Mouse (Mus musculus) myocyte (in vitro differentiated cells): ENCODE data around the gene Ctsh. TPM values are rescaled to one million over a fixed set of nuclear protein-coding genes. Genes with fewer than 3 reads are reported as not detected.
"Not testable (repeated sequence)": the region's sequence is repeated elsewhere in the genome, so short reads cannot be mapped to it uniquely, and the experiment has no call there.

Experiments
- H3K27me3 ChIP-seq: one replicate; pipeline ENCODE4 v1.6.1; 2011; ENCODE audit not compliant: control insufficient read depth, insufficient read depth, insufficient read length
- H3K36me3 ChIP-seq: one replicate; pipeline ENCODE4 v1.6.1; 2011; ENCODE audit not compliant: control insufficient read depth, insufficient read depth
- H3K4me2 ChIP-seq: one replicate; pipeline ENCODE4 v1.6.1; 2011; ENCODE audit warnings: low read depth, control low read depth
- H3K4me3 ChIP-seq: one replicate; pipeline ENCODE4 v1.5.1; 2011; ENCODE audit warnings: mild to moderate bottlenecking, control low read depth, moderate library complexity
- H3K79me2 ChIP-seq: one replicate; pipeline ENCODE4 v1.6.1; 2011; ENCODE audit not compliant: control insufficient read depth, insufficient read depth
- H3ac ChIP-seq: one replicate; pipeline ENCODE4 v1.6.1; 2011; ENCODE audit not compliant: control insufficient read depth, insufficient read length
- CEBPB ChIP-seq: IDR thresholded peaks from 2 replicates; pipeline ENCODE4 v1.6.1; 2011; ENCODE audit warnings: mild to moderate bottlenecking, moderate library complexity; ENCODE audit not compliant: poor library complexity, insufficient read depth, severe bottlenecking
- E2F4 ChIP-seq: IDR thresholded peaks from one replicate; pipeline ENCODE4 v1.6.1; 2011; ENCODE audit warnings: mild to moderate bottlenecking, control low read depth, moderate library complexity; ENCODE audit not compliant: insufficient read depth
- MAX ChIP-seq: IDR thresholded peaks from one replicate; pipeline ENCODE4 v1.6.1; 2011; ENCODE audit warnings: low read depth, mild to moderate bottlenecking, control low read depth
- MYOD1 ChIP-seq, 3 experiments: IDR thresholded peaks; one replicate each; pipeline ENCODE4 v1.6.1; 2011; ENCODE audit warnings: control low read depth in 2 of 3, low read depth in 2 of 3, mild to moderate bottlenecking in 2 of 3, moderate library complexity in 1 of 3; ENCODE audit not compliant: insufficient read length in 2 of 3, control insufficient read depth in 1 of 3
- MYOG ChIP-seq, 3 experiments: IDR thresholded peaks; one replicate each; pipeline ENCODE4 v1.6.1; 2011; ENCODE audit warnings: control low read depth in 2 of 3, low read depth in 2 of 3, mild to moderate bottlenecking in 2 of 3; ENCODE audit not compliant: insufficient read length in 2 of 3, control insufficient read depth in 1 of 3, insufficient read depth in 1 of 3
- POLR2A ChIP-seq: IDR thresholded peaks from one replicate; pipeline ENCODE4 v1.6.1; 2011; ENCODE audit warnings: low read depth, mild to moderate bottlenecking, control low read depth, moderate library complexity; ENCODE audit not compliant: insufficient read length
- POLR2AphosphoS2 ChIP-seq: IDR thresholded peaks from one replicate; pipeline ENCODE4 v1.6.1; 2011; ENCODE audit warnings: low read depth, control low read depth; ENCODE audit not compliant: insufficient read length
- REST ChIP-seq: IDR thresholded peaks from one replicate; pipeline ENCODE4 v1.6.1; 2011; ENCODE audit warnings: mild to moderate bottlenecking, control low read depth, moderate library complexity; ENCODE audit not compliant: insufficient read depth, insufficient read length
- SRF ChIP-seq: IDR thresholded peaks from one replicate; pipeline ENCODE4 v1.6.1; 2011; ENCODE audit warnings: low read depth; ENCODE audit not compliant: control insufficient read depth, insufficient read length
- TCF12 ChIP-seq: IDR thresholded peaks from one replicate; pipeline ENCODE4 v1.6.1; 2011; ENCODE audit warnings: mild to moderate bottlenecking, control low read depth; ENCODE audit not compliant: poor library complexity, insufficient read depth, severe bottlenecking
- TCF3 ChIP-seq: IDR thresholded peaks from one replicate; pipeline ENCODE4 v1.6.1; 2011; ENCODE audit warnings: low read depth, control low read depth; ENCODE audit not compliant: insufficient read length
- USF1 ChIP-seq: IDR thresholded peaks from one replicate; pipeline ENCODE4 v1.6.1; 2011; ENCODE audit warnings: low read depth, mild to moderate bottlenecking, control low read depth, moderate library complexity
- polyA plus RNA-seq: library from polyadenylated mRNA; unstranded; fragments of >200 nt; fragmentation: generic; extraction: Trizol; gene quantifications from one replicate; pipeline ENCODE4 v1.2.1, GENCODE M21; 2012; ENCODE audit warnings: missing spikeins

Gene Ctsh
- polyA plus RNA-seq, 1 experiment, result 3.5 TPM

- Histone ChIP-seq H3K79me2 (no peaks in the 10 kb centered on the region), H3K4me3 (no peak overlapping the region), H3K27me3 (no peaks in the 10 kb centered on the region), H3K4me2 (no peak overlapping the region), H3ac (no peak overlapping the region), H3K36me3 (no peaks in the 10 kb centered on the region)
- no peak for TF ChIP-seq POLR2A
- no peak for TF ChIP-seq E2F4
- TF ChIP-seq USF1, result no peak
- no peak for TF ChIP-seq SRF
- no peak for TF ChIP-seq CEBPB
Observed at GRCm38 (mm10) chr9:90040916-90041315, 13.0 kb upstream of the Ctsh start.

- Histone ChIP-seq H3K36me3 (no peaks in the 10 kb centered on the region), H3ac (no peak overlapping the region), H3K27me3 (no peaks in the 10 kb centered on the region), H3K4me3 (no peak overlapping the region), H3K79me2 (no peaks in the 10 kb centered on the region), H3K4me2 (no peak overlapping the region)
- TF ChIP-seq TCF12 (no peak), POLR2AphosphoS2 (no peak), MYOG (IDR thresholded peaks at IDR 0.05; ENCODE audit: control insufficient read depth in 1 of 3, insufficient read depth in 1 of 3, insufficient read length in 2 of 3, low read depth in 2 of 3) (no peak), REST (no peak), TCF3 (no peak), POLR2A (no peak), MAX (no peak)
Observed at GRCm38 (mm10) chr9:90041556-90041955, 12.4 kb upstream of the Ctsh start.

GRCm38 (mm10) chr9:90042906-90043305, 11.0 kb upstream of the Ctsh start:
- H3K36me3 ChIP-seq, H3K79me2 ChIP-seq, H3ac ChIP-seq, H3K4me2 ChIP-seq, H3K27me3 ChIP-seq, H3K4me3 ChIP-seq: not testable (repeated sequence)

- no peak for TF ChIP-seq USF1
- no peak for TF ChIP-seq POLR2A
- TF ChIP-seq TCF12, result no peak
- no peak for TF ChIP-seq CEBPB
- no peak for TF ChIP-seq POLR2AphosphoS2
- TF ChIP-seq MAX, result no peak
- TF ChIP-seq MYOG (IDR thresholded peaks at IDR 0.05; ENCODE audit: control insufficient read depth in 1 of 3, insufficient read depth in 1 of 3, insufficient read length in 2 of 3, low read depth in 2 of 3), result no peak
- TF ChIP-seq MYOD1 (IDR thresholded peaks at IDR 0.05; ENCODE audit: control insufficient read depth in 1 of 3, insufficient read length in 2 of 3, low read depth in 2 of 3), result no peak
- TF ChIP-seq TCF3, result no peak
- no peak for TF ChIP-seq REST
- TF ChIP-seq SRF, result no peak
- Histone ChIP-seq H3K27me3 (no peaks in the 10 kb centered on the region), H3K79me2 (no peaks in the 10 kb centered on the region), H3K4me3 (no peak overlapping the region), H3ac (no peak overlapping the region), H3K4me2 (no peak overlapping the region), H3K36me3 (no peaks in the 10 kb centered on the region)
Observed at GRCm38 (mm10) chr9:90045191-90045590, 8.8 kb upstream of the Ctsh start.

GRCm38 (mm10) chr9:90047937-90048627, 5.9 kb upstream of the Ctsh start:
- Histone ChIP-seq H3K4me2 (no peak overlapping the region), H3K27me3 (no peaks in the 10 kb centered on the region), H3ac (no peak overlapping the region), H3K79me2 (no peaks in the 10 kb centered on the region), H3K4me3 (no peak overlapping the region), H3K36me3 (no peaks in the 10 kb centered on the region)
- TF ChIP-seq TCF3, result no peak
- TF ChIP-seq POLR2AphosphoS2, result no peak
- TF ChIP-seq E2F4, result no peak
- TF ChIP-seq TCF12, result no peak
